Mouse (Mus musculus) adrenal gland, postnatal 25 days (tissue): ENCODE data around the gene Rbm24. TPM values are rescaled to one million over a fixed set of nuclear protein-coding genes. Genes with fewer than 3 reads are reported as not detected.

Source experiments
- DNase-seq: peaks from one replicate; pipeline ENCODE4 v3.0.0; 2021; ENCODE audit warnings: mixed read lengths
- total RNA-seq: library from RNA; stranded (reverse); gene quantifications from 2 replicates; pipeline ENCODE4 v1.2.3, GENCODE M21; 2021

Rbm24 gene
- total RNA-seq, 1 experiment from 2014 or later = 10.4 TPM

DNA sequence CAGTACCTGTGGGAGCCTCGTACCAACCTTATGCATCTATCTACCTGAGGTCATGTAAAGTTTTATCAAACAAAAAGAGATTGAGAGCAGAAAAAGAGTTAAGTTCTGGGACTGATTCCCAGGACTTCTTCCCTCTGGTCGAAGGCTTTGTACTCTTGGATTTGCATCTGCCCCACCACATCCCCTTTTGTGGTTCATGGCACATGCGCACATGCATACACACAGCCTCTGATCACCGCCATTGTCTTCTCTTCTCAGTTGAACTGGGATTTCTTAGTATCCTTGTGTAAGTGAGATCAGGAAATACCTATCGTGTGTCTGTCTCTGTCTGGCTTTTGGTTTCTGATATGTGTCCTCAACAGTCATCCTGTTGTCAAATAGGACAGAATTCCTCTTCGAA, 20.7 kb downstream of the Rbm24 start:
- DNase-seq = no peak

DNA sequence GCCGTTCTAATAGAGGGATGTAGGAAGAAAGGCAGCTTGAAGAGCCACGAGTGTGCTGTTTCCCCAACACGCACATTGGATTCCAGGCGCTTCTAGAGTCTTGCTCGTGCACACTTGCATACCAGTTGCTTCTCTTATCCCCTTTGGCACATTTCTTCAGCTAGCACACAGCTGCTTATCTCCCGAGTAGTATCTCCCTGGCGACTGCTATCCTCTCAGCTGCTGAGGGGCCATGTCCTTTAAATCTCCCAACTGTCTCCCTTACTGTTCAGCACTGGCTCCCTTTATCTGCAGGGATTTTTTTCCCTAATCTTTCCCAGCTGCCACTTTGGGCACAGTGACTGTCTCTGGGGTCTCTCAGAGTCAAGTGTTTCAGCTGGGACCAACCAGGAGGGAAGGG, 25.8 kb downstream of the Rbm24 start:
- DNase-seq = no peak

DNA sequence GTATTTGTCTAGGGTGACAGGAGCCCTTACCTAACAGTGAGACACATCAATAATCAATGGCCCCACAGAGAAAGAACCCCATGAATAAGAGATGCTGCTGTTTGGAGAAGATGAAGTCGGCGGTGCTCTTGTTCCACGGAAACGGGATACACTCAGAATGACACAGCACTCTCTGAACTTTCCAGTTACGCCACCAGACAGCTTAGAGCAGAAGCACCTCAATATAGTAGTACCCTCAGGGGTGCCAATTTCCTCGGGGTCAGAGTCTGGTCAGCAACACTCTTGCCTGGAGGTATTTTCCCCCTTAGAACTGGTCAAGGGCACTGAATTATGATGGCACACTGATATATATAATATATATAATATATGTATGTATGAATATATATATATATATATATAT, 27.8 kb downstream of the Rbm24 start:
- no peak for DNase-seq

GRCm38 (mm10) chr13:46448276-46448675, 30.0 kb downstream of the Rbm24 start:
- no peak for DNase-seq

DNA sequence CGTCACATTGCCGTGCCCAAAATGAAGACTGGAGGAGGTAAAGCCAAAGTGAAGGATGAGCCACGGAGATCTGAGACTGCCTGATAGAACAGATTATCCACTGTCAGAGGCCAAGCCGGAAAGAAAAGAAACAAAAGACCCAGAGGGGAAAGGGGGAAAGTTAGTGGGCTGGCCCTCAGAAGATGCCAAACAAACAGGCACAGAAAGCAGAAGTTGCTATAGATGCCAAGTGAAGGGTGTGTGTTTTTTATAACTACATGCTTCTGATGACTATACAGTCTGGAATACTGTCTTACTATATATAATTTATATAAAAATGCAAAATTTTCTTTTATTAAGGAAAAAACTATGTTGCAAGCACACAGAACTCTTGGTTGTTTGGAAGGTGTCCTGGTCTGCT, 31.7 kb downstream of the Rbm24 start:
- no peak for DNase-seq

DNA sequence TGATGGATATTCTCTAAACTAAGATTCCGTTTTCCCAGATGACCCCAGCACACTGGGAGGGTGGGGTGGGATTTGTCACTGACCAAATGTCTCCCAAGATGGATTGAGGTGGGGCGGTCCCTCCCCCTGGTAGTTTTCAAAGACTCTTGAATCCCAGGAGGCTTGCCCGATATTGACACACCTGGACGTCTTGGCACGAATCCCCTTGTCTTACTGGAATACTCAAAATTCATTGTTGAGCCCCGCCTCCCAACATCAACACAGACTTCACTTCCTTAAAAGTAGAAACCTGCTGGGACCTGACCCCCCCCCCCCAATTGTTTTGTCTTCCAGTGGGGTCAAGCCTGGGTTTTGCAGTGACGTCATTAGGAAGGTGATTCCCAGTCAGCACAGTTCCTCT, 32.4 kb downstream of the Rbm24 start:
- no peak for DNase-seq

GRCm38 (mm10) chr13:46451548-46451947, 33.3 kb downstream of the Rbm24 start:
- no peak for DNase-seq

DNA sequence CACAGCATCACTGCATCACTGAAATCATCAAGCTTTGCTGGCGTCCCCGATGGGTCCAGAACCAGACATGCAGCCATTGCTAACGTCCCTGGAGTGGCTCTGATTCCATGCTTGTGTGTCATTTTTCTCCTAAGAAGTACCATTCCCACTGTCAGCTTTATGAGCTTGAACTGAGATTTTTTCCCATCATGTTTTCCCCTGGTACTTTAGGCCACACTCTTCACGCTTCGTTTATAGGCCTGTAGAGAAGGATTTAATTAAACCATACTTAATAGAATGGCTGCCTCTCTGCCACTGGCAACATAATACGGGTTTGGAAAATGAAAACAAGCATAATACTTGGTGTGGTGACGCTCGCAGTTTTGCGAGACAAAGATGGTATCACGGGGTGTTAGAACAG, 41.3 kb downstream of the Rbm24 start:
- DNase-seq = no peak

DNA sequence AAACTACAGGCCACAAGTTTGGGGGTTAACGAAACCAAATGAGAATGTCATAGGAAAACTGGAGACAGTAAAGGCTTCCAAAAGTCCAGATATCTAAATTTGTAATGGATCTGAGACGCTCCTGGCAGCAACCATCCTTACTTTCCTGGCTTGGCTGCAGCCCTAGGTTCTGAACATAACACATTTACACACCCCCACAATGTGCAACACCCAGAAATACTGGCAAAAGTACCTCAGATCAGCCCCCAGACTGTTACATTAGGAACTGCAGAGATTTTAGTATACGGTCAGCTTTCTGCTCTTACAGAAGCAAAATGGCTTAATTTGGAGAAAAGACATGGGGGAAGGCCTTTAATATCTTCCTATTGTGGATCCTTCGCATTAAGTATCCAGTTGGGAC, 44.0 kb downstream of the Rbm24 start:
- DNase-seq = no peak

DNA sequence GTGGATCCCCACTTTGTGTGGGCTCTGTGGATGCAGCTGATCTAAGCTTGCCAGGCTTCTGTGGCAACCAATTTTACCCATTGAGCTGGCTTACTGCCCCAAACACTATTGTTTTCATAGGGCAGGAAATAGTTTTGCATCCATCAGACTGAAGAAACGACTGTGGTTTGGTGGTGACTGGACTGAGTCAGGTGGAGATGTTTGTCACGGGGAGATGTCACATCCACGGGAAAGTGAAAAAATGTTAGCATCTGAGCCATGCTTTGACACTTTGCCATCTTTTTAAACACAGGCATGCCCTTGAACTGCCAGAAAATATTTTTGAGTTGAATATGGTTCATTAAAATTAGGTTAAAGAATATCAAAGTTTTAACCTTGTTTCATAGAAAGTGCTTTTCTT, 45.5 kb downstream of the Rbm24 start:
- no peak for DNase-seq

DNA sequence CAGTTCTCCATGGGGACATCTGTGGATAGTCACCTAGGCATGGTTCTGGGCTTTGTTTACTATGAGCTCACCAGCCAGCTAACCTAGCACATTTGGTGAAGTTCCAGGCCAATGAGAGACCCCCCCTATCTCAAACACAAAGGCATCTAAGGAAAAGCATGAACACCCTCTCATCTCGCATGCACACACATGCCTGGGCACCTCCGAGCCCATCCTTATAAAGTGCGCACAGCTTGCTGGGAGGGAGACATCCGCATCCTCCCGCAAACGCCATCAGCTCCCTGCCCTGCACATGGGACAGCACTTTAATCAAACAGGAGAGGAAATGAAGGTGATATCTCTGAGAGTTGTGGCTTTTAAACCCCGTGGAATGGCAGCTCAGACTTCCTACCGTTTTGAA, 50.0 kb downstream of the Rbm24 start:
- no peak for DNase-seq

- no peak for DNase-seq
Measured at GRCm38 (mm10) chr13:46469536-46469935, 51.3 kb downstream of the Rbm24 start.

Other genes with a start within 250 kb of the Rbm24 start
- not detected in 2 replicates for gene Stmnd1, start 144.7 kb upstream of the Rbm24 start, total RNA-seq
- 4.6 and 6.2 TPM in 2 replicates for gene Cap2, start 83.4 kb downstream of the Rbm24 start, total RNA-seq